Mouse (Mus musculus) left cerebral cortex, adult 8-10 months (tissue): Measurements from ENCODE around the gene Vsig8. TPM values are rescaled to one million over a fixed set of nuclear protein-coding genes. Genes with fewer than 3 reads are reported as not detected.

Source experiments
- DNase-seq, 2 experiments: peaks; one replicate each; pipeline ENCODE4 v3.0.0; 2022; ENCODE audit warnings: low spot score in 2 of 2
- total RNA-seq, 4 experiments: library from RNA; stranded (reverse); gene quantifications; 2 replicates each; pipeline ENCODE4 v1.2.4; 2022

Vsig8 gene
- total RNA-seq, 4 experiments from 2014 or later = 0.32 to 0.67 (median 0.57) TPM

- no peak for DNase-seq
These were observed 34.6 kb downstream of the Vsig8 start, which contains the start of gene Slamf8 for GRCm38 (mm10) chr1:172590385-172590784. Slamf8 (minus strand) TSS chr1:172590568.

DNA sequence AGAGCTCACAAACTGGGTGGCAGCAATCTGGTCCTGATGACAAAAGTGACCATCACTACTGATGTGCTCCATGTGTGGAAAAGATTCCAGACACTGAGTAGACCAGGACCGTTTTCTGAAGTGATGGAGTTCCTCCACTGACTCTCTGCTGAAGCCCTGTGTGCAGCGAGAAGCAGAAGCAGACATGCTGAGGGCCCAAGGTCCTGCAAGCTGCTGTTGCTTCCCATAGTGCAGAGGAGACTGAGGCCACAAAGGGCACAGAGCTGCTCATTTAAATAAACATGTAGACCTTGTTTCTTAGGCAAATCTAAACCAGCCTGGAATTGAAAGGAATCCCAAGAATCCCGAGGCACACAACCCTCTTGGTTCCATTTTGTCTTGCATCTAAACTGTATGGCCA, 37.6 kb downstream of the Vsig8 start:
- DNase-seq = no peak

GRCm38 (mm10) chr1:172593956-172594355, 38.2 kb downstream of the Vsig8 start:
- no peak for DNase-seq

GRCm38 (mm10) chr1:172594495-172594894, 38.8 kb downstream of the Vsig8 start:
- no peak for DNase-seq

DNA sequence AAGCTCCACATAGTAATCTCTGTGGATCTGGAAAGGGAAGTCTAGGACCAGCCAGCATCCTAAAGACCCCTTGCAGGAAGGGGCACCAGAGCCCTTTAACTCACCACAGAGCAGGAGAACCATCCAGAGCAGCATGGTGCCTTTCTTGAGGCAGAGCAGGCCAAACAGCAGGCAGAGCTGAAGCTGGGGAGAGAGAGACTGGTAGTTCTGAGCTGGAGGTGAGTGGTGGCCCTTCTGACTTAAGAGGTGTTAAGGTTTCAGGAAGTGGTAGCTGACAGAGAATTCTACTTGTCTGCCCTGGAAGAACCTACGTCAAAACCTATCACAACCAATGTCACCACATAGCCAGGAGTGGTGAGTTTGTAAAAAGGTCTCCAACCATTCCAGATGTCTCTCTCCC, 46.6 kb downstream of the Vsig8 start, which contains the start of gene Fcrl6:
Gene Fcrl6 (minus strand): TSS at position 226 of the 400 bp plus-strand sequence.
- DNase-seq = no peak

DNA sequence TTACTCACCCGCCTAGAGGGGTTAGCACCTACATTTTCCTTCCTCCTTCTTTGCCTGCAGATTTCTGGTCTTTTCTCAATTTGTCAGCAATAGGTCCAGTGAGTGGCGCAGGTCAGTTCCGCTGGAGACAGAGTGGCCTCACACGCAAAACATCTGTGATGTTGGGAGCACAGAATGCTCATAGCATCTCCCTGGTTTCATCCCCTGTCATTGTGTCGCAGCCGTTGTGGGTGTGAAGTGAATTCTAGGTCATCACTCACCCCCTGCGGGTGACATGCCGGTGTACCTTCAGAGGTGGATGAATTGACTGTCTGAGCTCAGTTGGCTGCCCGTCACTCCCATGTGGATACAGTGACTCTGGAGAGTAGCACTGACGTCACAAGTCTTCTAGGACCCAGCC, 55.6 kb downstream of the Vsig8 start:
- no peak for DNase-seq

DNA sequence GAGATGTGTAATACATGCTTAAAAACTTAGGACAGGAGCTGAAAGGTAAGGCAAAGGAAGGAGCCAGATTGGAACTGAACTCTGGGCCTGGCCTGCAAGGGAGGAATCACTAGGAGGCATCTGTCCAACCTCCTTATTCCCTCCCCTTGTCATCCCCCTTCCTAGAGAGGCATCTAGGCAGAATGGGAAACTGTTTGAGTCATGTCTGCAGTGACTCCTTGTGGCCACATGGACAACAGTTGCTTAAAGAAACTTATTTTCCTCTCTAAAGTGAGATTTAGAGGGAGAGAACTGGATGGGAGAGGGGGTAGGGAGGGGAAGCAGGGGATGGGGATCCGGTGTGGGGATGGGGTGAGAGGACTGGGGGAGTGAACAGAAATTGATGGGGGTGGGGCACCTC, 57.0 kb downstream of the Vsig8 start:
- no peak for DNase-seq

Other genes starting within 250 kb of the Vsig8 start
- gene Kcnj9, start 226.6 kb upstream of the Vsig8 start, total RNA-seq = 100 to 1,000 TPM; 109 to 120 (median 112) TPM
- 100 to 1,000 TPM in 3 of 4 experiments, 10 to 100 TPM in 1; 98.2 to 130 (median 113) TPM for gene Kcnj10, start 214.7 kb upstream of the Vsig8 start, total RNA-seq
- 1 to 10 TPM; 8.0 to 8.7 (median 8.1) TPM for gene Pigm, start 179.4 kb upstream of the Vsig8 start, total RNA-seq
- 1 to 10 TPM in 3 of 4 experiments, under 1 TPM in 1; 0.27 to 5.6 (median 3.3) TPM for gene Slamf9, start 80.6 kb upstream of the Vsig8 start, total RNA-seq
- 1 to 10 TPM; 5.2 to 9.1 (median 7.9) TPM for gene Igsf9, start 74.2 kb upstream of the Vsig8 start, total RNA-seq
- 10 to 100 TPM in 3 of 4 experiments, 1 to 10 TPM in 1; 9.6 to 15.4 (median 12.5) TPM for gene Tagln2, start 55.9 kb upstream of the Vsig8 start, total RNA-seq
- gene Cfap45, start 35.1 kb upstream of the Vsig8 start, total RNA-seq = 1 to 10 TPM; 3.7 to 4.7 (median 4.1) TPM
- gene Slamf8, start 34.6 kb downstream of the Vsig8 start, total RNA-seq = under 1 TPM in 2 of 4 experiments, not detected in 2; 0.23 to 0.32 TPM
- not detected for gene Fcrl6, start 46.6 kb downstream of the Vsig8 start, total RNA-seq
- gene Dusp23, start 77.0 kb downstream of the Vsig8 start, total RNA-seq = 1 to 10 TPM; 4.3 to 6.3 (median 5.5) TPM
- not detected for gene Crp, start 142.1 kb downstream of the Vsig8 start, total RNA-seq